Mouse (Mus musculus): ENCODE data around the gene Qk. TPM values are rescaled to one million over a fixed set of nuclear protein-coding genes. Genes with fewer than 3 reads are reported as not detected.

The Qk gene
- polyA plus RNA-seq, 1 experiment = 252 TPM

DNA sequence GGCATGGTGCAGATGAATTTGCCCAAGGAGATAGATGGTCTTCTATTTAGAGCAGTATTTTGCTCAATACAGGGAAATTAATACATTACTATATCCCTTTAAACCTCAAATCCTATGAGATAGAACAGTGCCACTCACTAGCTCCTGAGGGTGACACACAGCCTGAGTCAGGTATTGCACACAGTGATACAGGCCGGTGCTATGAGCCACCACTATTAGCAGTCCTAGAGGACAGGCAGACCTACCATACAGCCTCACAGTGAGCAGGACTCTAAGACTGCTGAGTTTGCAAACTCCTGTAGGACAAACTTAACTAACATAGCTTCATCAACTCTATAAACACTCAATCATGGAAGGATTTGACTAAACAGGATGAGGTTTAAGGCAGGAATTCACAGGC is 51.2 kb downstream of the Qk start:
- Histone ChIP-seq H3K9ac (ENCODE audit: low read depth, poor library complexity, severe bottlenecking) (no peak overlapping the region), H3K27ac (ENCODE audit: insufficient read depth, low read length) (no peak overlapping the region), H3K9me3 (replicated peaks; ENCODE audit: control insufficient read depth, insufficient read depth, low read length, poor library complexity, severe bottlenecking) (no peaks in the 10 kb centered on the region), H3K36me3 (ENCODE audit: control insufficient read depth, insufficient read depth, low read length, poor library complexity, severe bottlenecking) (peaks cover under 1% of the 10 kb centered on the region), H3K4me1 (ENCODE audit: control insufficient read depth, insufficient read depth, low read length) (no peaks in the 10 kb centered on the region), H3K27me3 (ENCODE audit: control insufficient read depth, insufficient read depth, low read length, poor library complexity, severe bottlenecking) (no peaks in the 10 kb centered on the region), H3K4me3 (ENCODE audit: low read depth, low read length) (no peak overlapping the region)
- TF ChIP-seq EP300 (IDR thresholded peaks at IDR 0.05; ENCODE audit: insufficient read depth, low read depth, low read length) (no peak), POLR2A (IDR thresholded peaks at IDR 0.05; ENCODE audit: insufficient read depth, low read length) (no peak), CTCF (IDR thresholded peaks at IDR 0.05; ENCODE audit: low read depth, low read length) (no peak)

DNA sequence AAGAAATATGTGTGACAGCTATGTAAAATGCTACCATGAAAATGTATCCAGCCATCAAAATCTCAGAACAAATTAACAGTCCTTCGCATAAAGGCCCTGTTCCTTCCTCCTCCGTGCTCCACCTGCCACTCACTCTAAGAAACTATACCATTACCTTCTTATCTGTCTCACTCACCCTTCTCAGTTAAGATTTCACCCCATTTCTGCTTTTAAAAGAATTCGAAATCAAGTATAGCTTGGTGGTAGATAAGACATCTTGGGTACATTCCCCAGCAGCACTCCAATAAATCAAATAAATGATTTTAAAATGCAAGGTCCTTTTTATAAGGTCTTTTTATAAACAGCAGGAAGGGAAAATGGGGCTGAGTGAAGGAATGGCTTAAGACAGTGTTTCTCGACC is 53.4 kb downstream of the Qk start:
- H3K36me3 ChIP-seq (ENCODE audit: control insufficient read depth, insufficient read depth, low read length, poor library complexity, severe bottlenecking) = no peaks in the 10 kb centered on the region
- no peaks in the 10 kb centered on the region for H3K9me3 ChIP-seq (replicated peaks; ENCODE audit: control insufficient read depth, insufficient read depth, low read length, poor library complexity, severe bottlenecking)
- no peaks in the 10 kb centered on the region for H3K27me3 ChIP-seq (ENCODE audit: control insufficient read depth, insufficient read depth, low read length, poor library complexity, severe bottlenecking)
- H3K27ac ChIP-seq (ENCODE audit: insufficient read depth, low read length) = no peak overlapping the region
- H3K9ac ChIP-seq (ENCODE audit: low read depth, poor library complexity, severe bottlenecking) = no peak overlapping the region
- TF ChIP-seq CTCF (IDR thresholded peaks at IDR 0.05; ENCODE audit: low read depth, low read length) (no peak), EP300 (IDR thresholded peaks at IDR 0.05; ENCODE audit: insufficient read depth, low read depth, low read length) (no peak), POLR2A (IDR thresholded peaks at IDR 0.05; ENCODE audit: insufficient read depth, low read length) (no peak)
- H3K4me1 ChIP-seq (ENCODE audit: control insufficient read depth, insufficient read depth, low read length) = no peaks in the 10 kb centered on the region
- H3K4me3 ChIP-seq (ENCODE audit: low read depth, low read length) = no peak overlapping the region

DNA sequence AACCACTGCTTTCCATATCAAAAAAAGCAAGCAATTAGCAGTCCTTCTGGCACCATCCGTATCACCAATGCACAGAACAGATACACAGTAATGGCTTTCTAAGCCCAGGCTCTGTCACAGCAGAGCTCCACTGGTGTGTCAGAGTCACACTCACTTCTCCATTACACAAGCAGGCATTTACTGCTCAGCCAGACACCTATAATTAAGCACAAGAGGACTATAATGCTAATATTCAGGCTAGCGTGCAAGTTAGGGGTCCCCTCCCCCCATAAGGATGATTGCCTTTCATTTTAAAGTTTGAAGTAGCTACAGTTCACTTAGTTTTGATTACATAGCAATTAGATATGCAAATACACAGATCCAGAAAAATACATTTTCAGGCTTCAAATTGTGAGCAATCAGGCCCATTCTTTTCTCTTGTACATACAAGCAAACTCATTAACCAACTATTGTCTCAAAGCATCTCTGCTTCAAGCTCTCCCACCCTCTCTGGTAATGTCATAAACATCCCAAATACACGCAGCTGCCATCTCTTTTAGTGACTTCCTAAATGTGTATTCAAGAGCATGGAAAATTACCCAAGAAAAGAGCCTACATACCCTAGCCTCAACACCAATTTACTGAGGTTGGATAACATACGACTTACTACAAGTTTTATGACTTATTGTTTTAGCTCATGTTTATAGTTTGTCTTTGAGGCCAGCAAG is 68.2 kb downstream of the Qk start:
- H3K9ac ChIP-seq (ENCODE audit: low read depth, poor library complexity, severe bottlenecking) = no peak overlapping the region
- H3K9me3 ChIP-seq (replicated peaks; ENCODE audit: control insufficient read depth, insufficient read depth, low read length, poor library complexity, severe bottlenecking) = no peaks in the 10 kb centered on the region
- H3K27me3 ChIP-seq (ENCODE audit: control insufficient read depth, insufficient read depth, low read length, poor library complexity, severe bottlenecking) = no peaks in the 10 kb centered on the region
- peaks cover 2% of the 10 kb centered on the region; the same call in 1 of the 2 replicates for H3K36me3 ChIP-seq (ENCODE audit: control insufficient read depth, insufficient read depth, low read length, poor library complexity, severe bottlenecking)
- no peak overlapping the region for H3K27ac ChIP-seq (ENCODE audit: insufficient read depth, low read length)
- no peak overlapping the region for H3K4me3 ChIP-seq (ENCODE audit: low read depth, low read length)
- no peak for TF ChIP-seq POLR2A (IDR thresholded peaks at IDR 0.05; ENCODE audit: insufficient read depth, low read length)
- TF ChIP-seq EP300 (IDR thresholded peaks at IDR 0.05; ENCODE audit: insufficient read depth, low read depth, low read length) = no peak
- no peak for TF ChIP-seq CTCF (IDR thresholded peaks at IDR 0.05; ENCODE audit: low read depth, low read length)
- H3K4me1 ChIP-seq (ENCODE audit: control insufficient read depth, insufficient read depth, low read length) = peaks cover 3% of the 10 kb centered on the region

DNA sequence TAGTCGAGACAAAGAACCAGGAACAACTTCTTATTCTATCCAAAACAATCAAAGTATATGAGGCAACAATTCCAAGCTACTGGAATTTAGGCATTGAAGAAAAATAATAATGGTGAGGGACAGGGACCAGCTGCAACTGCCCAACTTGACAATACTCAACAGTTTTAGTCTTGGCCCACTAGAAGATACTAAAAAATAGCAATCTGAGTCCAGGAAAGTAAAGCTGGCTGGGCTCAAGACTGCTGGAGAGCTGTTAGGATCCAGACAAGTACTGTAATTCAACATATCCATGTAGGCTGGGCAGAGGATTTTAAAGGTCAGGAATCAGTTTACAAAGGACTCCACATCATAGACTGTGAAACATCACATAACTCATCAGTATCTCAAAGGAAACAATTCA is 79.6 kb downstream of the Qk start:
- Histone ChIP-seq H3K4me3 (ENCODE audit: low read depth, low read length) (no peak overlapping the region), H3K9ac (ENCODE audit: low read depth, poor library complexity, severe bottlenecking) (no peak overlapping the region), H3K9me3 (replicated peaks; ENCODE audit: control insufficient read depth, insufficient read depth, low read length, poor library complexity, severe bottlenecking) (no peaks in the 10 kb centered on the region), H3K36me3 (ENCODE audit: control insufficient read depth, insufficient read depth, low read length, poor library complexity, severe bottlenecking) (no peaks in the 10 kb centered on the region; the same call in 1 of the 2 replicates), H3K4me1 (ENCODE audit: control insufficient read depth, insufficient read depth, low read length) (no peaks in the 10 kb centered on the region), H3K27me3 (ENCODE audit: control insufficient read depth, insufficient read depth, low read length, poor library complexity, severe bottlenecking) (no peaks in the 10 kb centered on the region), H3K27ac (ENCODE audit: insufficient read depth, low read length) (no peak overlapping the region)
- no peak for TF ChIP-seq EP300 (IDR thresholded peaks at IDR 0.05; ENCODE audit: insufficient read depth, low read depth, low read length)
- no peak for TF ChIP-seq POLR2A (IDR thresholded peaks at IDR 0.05; ENCODE audit: insufficient read depth, low read length)
- no peak for TF ChIP-seq CTCF (IDR thresholded peaks at IDR 0.05; ENCODE audit: low read depth, low read length)

DNA sequence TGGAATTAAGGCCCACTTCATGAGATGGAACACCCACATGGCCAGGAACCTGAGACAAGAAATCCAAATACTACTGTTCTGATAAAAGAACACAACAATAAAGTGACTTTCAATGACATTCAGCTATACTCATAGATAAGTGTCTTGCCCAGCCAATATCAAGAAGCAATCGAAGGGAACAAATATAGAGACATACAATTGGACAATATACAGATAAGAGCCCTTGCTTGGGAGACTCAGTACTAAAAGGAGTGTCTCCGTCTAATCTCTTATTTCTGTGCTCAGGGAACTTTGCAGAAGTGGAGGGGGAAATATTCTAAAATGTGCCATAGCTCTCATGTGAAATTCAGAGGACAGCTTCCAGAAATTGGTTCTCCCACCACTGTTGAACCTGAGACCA is 83.1 kb downstream of the Qk start:
- Histone ChIP-seq H3K4me3 (ENCODE audit: low read depth, low read length) (no peak overlapping the region), H3K27ac (ENCODE audit: insufficient read depth, low read length) (no peak overlapping the region), H3K9ac (ENCODE audit: low read depth, poor library complexity, severe bottlenecking) (no peak overlapping the region), H3K36me3 (ENCODE audit: control insufficient read depth, insufficient read depth, low read length, poor library complexity, severe bottlenecking) (no peaks in the 10 kb centered on the region; the same call in 1 of the 2 replicates), H3K9me3 (replicated peaks; ENCODE audit: control insufficient read depth, insufficient read depth, low read length, poor library complexity, severe bottlenecking) (no peaks in the 10 kb centered on the region), H3K4me1 (ENCODE audit: control insufficient read depth, insufficient read depth, low read length) (no peaks in the 10 kb centered on the region), H3K27me3 (ENCODE audit: control insufficient read depth, insufficient read depth, low read length, poor library complexity, severe bottlenecking) (no peaks in the 10 kb centered on the region)
- TF ChIP-seq POLR2A (IDR thresholded peaks at IDR 0.05; ENCODE audit: insufficient read depth, low read length) = no peak
- no peak for TF ChIP-seq EP300 (IDR thresholded peaks at IDR 0.05; ENCODE audit: insufficient read depth, low read depth, low read length)
- TF ChIP-seq CTCF (IDR thresholded peaks at IDR 0.05; ENCODE audit: low read depth, low read length) = no peak

DNA sequence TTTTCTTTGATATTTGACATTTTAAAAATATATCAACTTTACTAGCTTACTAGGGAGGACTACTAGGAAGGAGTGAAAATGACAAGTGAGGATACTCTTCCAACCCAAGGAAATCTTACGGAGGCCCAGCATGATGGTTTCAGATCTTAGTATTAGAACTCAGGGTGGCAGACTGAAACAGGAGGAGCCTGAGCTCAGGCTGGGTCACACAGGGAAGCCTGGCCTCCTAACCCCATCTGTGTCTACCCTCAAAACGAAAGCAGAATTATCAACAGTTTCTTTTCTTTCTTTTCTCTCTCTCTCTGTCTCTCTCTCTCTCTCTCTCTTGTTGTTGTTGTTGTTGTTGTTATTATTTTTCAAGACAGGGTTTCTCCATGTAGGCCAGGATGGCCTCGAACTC is 87.2 kb downstream of the Qk start:
- Histone ChIP-seq H3K27me3 (ENCODE audit: control insufficient read depth, insufficient read depth, low read length, poor library complexity, severe bottlenecking) (no peaks in the 10 kb centered on the region), H3K9ac (ENCODE audit: low read depth, poor library complexity, severe bottlenecking) (no peak overlapping the region), H3K27ac (ENCODE audit: insufficient read depth, low read length) (no peak overlapping the region), H3K4me3 (ENCODE audit: low read depth, low read length) (no peak overlapping the region), H3K36me3 (ENCODE audit: control insufficient read depth, insufficient read depth, low read length, poor library complexity, severe bottlenecking) (no peaks in the 10 kb centered on the region), H3K4me1 (ENCODE audit: control insufficient read depth, insufficient read depth, low read length) (peaks cover 1% of the 10 kb centered on the region), H3K9me3 (replicated peaks; ENCODE audit: control insufficient read depth, insufficient read depth, low read length, poor library complexity, severe bottlenecking) (no peaks in the 10 kb centered on the region)
- TF ChIP-seq EP300 (IDR thresholded peaks at IDR 0.05; ENCODE audit: insufficient read depth, low read depth, low read length) = no peak
- TF ChIP-seq POLR2A (IDR thresholded peaks at IDR 0.05; ENCODE audit: insufficient read depth, low read length) = no peak
- no peak for TF ChIP-seq CTCF (IDR thresholded peaks at IDR 0.05; ENCODE audit: low read depth, low read length)
